Mouse (Mus musculus) hindbrain, embryonic 15.5 days (tissue): ENCODE measurements around the gene Rptor. TPM values are rescaled to one million over a fixed set of nuclear protein-coding genes. Genes with fewer than 3 reads are reported as not detected.
A peak's percentile ranks its signal among the peaks of the same experiment; 100 is the strongest.

Experiments
- ATAC-seq: fragments of 200-750 bp; cut with Nextera tagmentation; 2 replicates; pipeline ENCODE4 v1.8.0; 2017; ENCODE audit warnings: low read depth, moderate number of reproducible peaks, moderate TSS enrichment; ENCODE audit not compliant: low FRiP score
- H3K27ac ChIP-seq: fragments of 300-500 bp; sonication (generic); replicated peaks from 2 replicates; pipeline ENCODE4 v1.5.1; 2015; ENCODE audit warnings: mild to moderate bottlenecking, inconsistent platforms
- H3K27me3 ChIP-seq: fragments of 300-500 bp; sonication (generic); 2 replicates; pipeline ENCODE4 v1.6.1; 2015; ENCODE audit warnings: control low read depth, inconsistent platforms
- H3K36me3 ChIP-seq: fragments of 300-500 bp; sonication (generic); 2 replicates; pipeline ENCODE4 v1.6.1; 2015; ENCODE audit warnings: control low read depth, inconsistent platforms
- H3K4me1 ChIP-seq: fragments of 300-500 bp; sonication (generic); replicated peaks from 2 replicates; pipeline ENCODE4 v1.6.1; 2015; ENCODE audit warnings: control low read depth, inconsistent platforms
- H3K4me2 ChIP-seq: fragments of 300-500 bp; sonication (generic); 2 replicates; pipeline ENCODE4 v1.6.1; 2015; ENCODE audit warnings: moderate library complexity, mild to moderate bottlenecking, inconsistent platforms
- H3K4me3 ChIP-seq: fragments of 300-500 bp; sonication (generic); 2 replicates; pipeline ENCODE4 v1.5.1; 2015; ENCODE audit warnings: mild to moderate bottlenecking, inconsistent platforms
- H3K9ac ChIP-seq: fragments of 300-500 bp; sonication (generic); 2 replicates; pipeline ENCODE4 v1.6.1; 2015; ENCODE audit warnings: inconsistent platforms
- H3K9me3 ChIP-seq: fragments of 300-500 bp; sonication (generic); 2 replicates; pipeline ENCODE4 v1.6.1; 2016; ENCODE audit warnings: control low read depth, inconsistent platforms
- WGBS: fragments of 180-500 bp; shearing (Covaris S2); methylation state at CpG from one replicate; pipeline ENCODE4 v1.1.7; 2015; 5-methylcytosine and 5-hydroxymethylcytosine counted together
- polyA plus RNA-seq: library from polyadenylated mRNA; unstranded; fragments of >200 nt; fragmentation: Nextera tagmentation; extraction: Ambion mirVana; gene quantifications from 2 replicates; pipeline ENCODE4 v1.2.1, GENCODE M21; 2015

The Rptor gene
- polyA plus RNA-seq, 1 experiment from 2014 or later = 13.3 TPM

- Histone ChIP-seq H3K4me2 (peak within 1 kb of the TSS; percentile 91), H3K36me3 (peaks cover 15% of the 10 kb centered on the region; the same call in 1 of the 2 replicates), H3K9me3 (no peaks in the 10 kb centered on the region), H3K27me3 (no peaks in the 10 kb centered on the region; the same call in 1 of the 2 replicates), H3K27ac (peak within 1 kb of the TSS; percentile 69), H3K4me1 (peaks cover 41% of the 10 kb centered on the region), H3K9ac (peak within 1 kb of the TSS; percentile 83), H3K4me3 (peak within 1 kb of the TSS; percentile 58)
- peak; percentile 76 for ATAC-seq
- under 1% methylated on average over 48 of the region's 48 CpGs for WGBS
Measured at GRCm38 (mm10) chr11:119913291-119913934, 310.7 kb downstream of the Rptor start, which contains the start of gene Chmp6. TSS of gene Chmp6 (plus strand) at chr11:119913441.

- no peak for ATAC-seq
- Histone ChIP-seq H3K9ac (peak overlapping the region; percentile 83), H3K4me1 (peaks cover 41% of the 10 kb centered on the region), H3K27me3 (no peaks in the 10 kb centered on the region; the same call in 1 of the 2 replicates), H3K27ac (peak overlapping the region; percentile 69), H3K36me3 (peaks cover 19% of the 10 kb centered on the region), H3K9me3 (no peaks in the 10 kb centered on the region), H3K4me3 (peak overlapping the region; percentile 58), H3K4me2 (peak overlapping the region; percentile 91)
- under 1% methylated on average over 26 of the region's 26 CpGs for WGBS
Measured at GRCm38 (mm10) chr11:119913935-119914314, 311.2 kb downstream of the Rptor start.

- WGBS = 36% methylated on average over 4 of the region's 4 CpGs
- H3K9me3 ChIP-seq = no peaks in the 10 kb centered on the region
- no peaks in the 10 kb centered on the region for H3K27me3 ChIP-seq
- ATAC-seq = no peak
- H3K9ac ChIP-seq = peak overlapping the region; percentile 83
- H3K36me3 ChIP-seq = peaks cover 23% of the 10 kb centered on the region
- peak overlapping the region; percentile 58 for H3K4me3 ChIP-seq
- H3K27ac ChIP-seq = peak overlapping the region; percentile 69
- H3K4me1 ChIP-seq = peaks cover 41% of the 10 kb centered on the region
- H3K4me2 ChIP-seq = peak overlapping the region; percentile 91
Measured at GRCm38 (mm10) chr11:119914381-119914780, 311.7 kb downstream of the Rptor start.

GRCm38 (mm10) chr11:119915666-119916065, 313.0 kb downstream of the Rptor start:
- no peak overlapping the region for H3K4me2 ChIP-seq
- no peak for ATAC-seq
- peaks cover 35% of the 10 kb centered on the region for H3K4me1 ChIP-seq
- H3K36me3 ChIP-seq = peaks cover 23% of the 10 kb centered on the region
- WGBS = 85% methylated on average over 9 of the region's 9 CpGs
- H3K27me3 ChIP-seq = no peaks in the 10 kb centered on the region
- H3K9ac ChIP-seq = no peak overlapping the region
- no peak overlapping the region for H3K4me3 ChIP-seq
- H3K9me3 ChIP-seq = no peaks in the 10 kb centered on the region
- 0 out of 2 replicates have a peak overlapping the region, but pooled peaks have one; percentile 0 for H3K27ac ChIP-seq

GRCm38 (mm10) chr11:119916102-119916790, 313.5 kb downstream of the Rptor start:
- Histone ChIP-seq H3K27me3 (no peaks in the 10 kb centered on the region), H3K9me3 (no peaks in the 10 kb centered on the region), H3K27ac (0 out of 2 replicates have a peak overlapping the region, but pooled peaks have one; percentile 0), H3K4me3 (no peak overlapping the region), H3K36me3 (peaks cover 23% of the 10 kb centered on the region), H3K4me1 (peaks cover 35% of the 10 kb centered on the region), H3K9ac (no peak overlapping the region), H3K4me2 (no peak overlapping the region)
- no peak for ATAC-seq
- WGBS = 86% methylated on average over 15 of the region's 15 CpGs

GRCm38 (mm10) chr11:119916834-119917469, 314.2 kb downstream of the Rptor start:
- H3K9ac ChIP-seq = no peak overlapping the region
- H3K36me3 ChIP-seq = peaks cover 23% of the 10 kb centered on the region
- no peaks in the 10 kb centered on the region for H3K27me3 ChIP-seq
- no peak for ATAC-seq
- 91% methylated on average over 21 of the region's 21 CpGs for WGBS
- no peak overlapping the region for H3K4me2 ChIP-seq
- H3K4me1 ChIP-seq = peaks cover 35% of the 10 kb centered on the region
- H3K27ac ChIP-seq = no peak overlapping the region
- H3K4me3 ChIP-seq = no peak overlapping the region
- H3K9me3 ChIP-seq = no peaks in the 10 kb centered on the region

- Histone ChIP-seq H3K4me2 (no peak overlapping the region), H3K4me3 (no peak overlapping the region), H3K36me3 (peaks cover 23% of the 10 kb centered on the region), H3K4me1 (peaks cover 25% of the 10 kb centered on the region), H3K27ac (no peak overlapping the region), H3K9ac (no peak overlapping the region), H3K27me3 (no peaks in the 10 kb centered on the region), H3K9me3 (no peaks in the 10 kb centered on the region)
- no peak for ATAC-seq
- WGBS = 86% methylated on average over 7 of the region's 7 CpGs
Measured at GRCm38 (mm10) chr11:119918521-119918920, 315.8 kb downstream of the Rptor start.

GRCm38 (mm10) chr11:119919432-119919831, 316.7 kb downstream of the Rptor start:
- Histone ChIP-seq H3K9ac (no peak overlapping the region), H3K4me3 (no peak overlapping the region), H3K4me1 (peaks cover 21% of the 10 kb centered on the region), H3K36me3 (peaks cover 23% of the 10 kb centered on the region), H3K27ac (no peak overlapping the region), H3K4me2 (no peak overlapping the region), H3K9me3 (no peaks in the 10 kb centered on the region), H3K27me3 (no peaks in the 10 kb centered on the region)
- ATAC-seq = no peak
- 97% methylated on average over 4 of the region's 4 CpGs for WGBS

GRCm38 (mm10) chr11:119919897-119920296, 317.2 kb downstream of the Rptor start:
- WGBS = 60% methylated on average over 8 of the region's 8 CpGs
- Histone ChIP-seq H3K4me1 (peaks cover 17% of the 10 kb centered on the region), H3K9me3 (no peaks in the 10 kb centered on the region), H3K4me2 (no peak overlapping the region), H3K36me3 (peaks cover 23% of the 10 kb centered on the region), H3K4me3 (no peak overlapping the region), H3K9ac (no peak overlapping the region), H3K27me3 (no peaks in the 10 kb centered on the region), H3K27ac (no peak overlapping the region)
- no peak for ATAC-seq

GRCm38 (mm10) chr11:119920668-119921067, 318.0 kb downstream of the Rptor start:
- no peak overlapping the region for H3K27ac ChIP-seq
- no peak overlapping the region for H3K4me2 ChIP-seq
- H3K4me1 ChIP-seq = peaks cover 9% of the 10 kb centered on the region
- peaks cover 23% of the 10 kb centered on the region for H3K36me3 ChIP-seq
- no peak overlapping the region for H3K9ac ChIP-seq
- no peaks in the 10 kb centered on the region for H3K27me3 ChIP-seq
- 90% methylated on average over 5 of the region's 5 CpGs for WGBS
- H3K9me3 ChIP-seq = no peaks in the 10 kb centered on the region
- no peak overlapping the region for H3K4me3 ChIP-seq
- no peak for ATAC-seq

GRCm38 (mm10) chr11:119925176-119925575, 322.5 kb downstream of the Rptor start:
- Histone ChIP-seq H3K27ac (no peak overlapping the region), H3K9ac (no peak overlapping the region), H3K9me3 (no peaks in the 10 kb centered on the region), H3K4me3 (no peak overlapping the region), H3K36me3 (no peaks in the 10 kb centered on the region), H3K27me3 (no peaks in the 10 kb centered on the region), H3K4me1 (no peaks in the 10 kb centered on the region), H3K4me2 (no peak overlapping the region)
- ATAC-seq = no peak
- WGBS = 86% methylated on average over 5 of the region's 5 CpGs

- no peak overlapping the region for H3K27ac ChIP-seq
- no peaks in the 10 kb centered on the region for H3K9me3 ChIP-seq
- H3K4me3 ChIP-seq = no peak overlapping the region
- H3K4me1 ChIP-seq = no peaks in the 10 kb centered on the region
- ATAC-seq = no peak
- 85% methylated on average over 5 of the region's 5 CpGs for WGBS
- H3K36me3 ChIP-seq = no peaks in the 10 kb centered on the region
- no peaks in the 10 kb centered on the region for H3K27me3 ChIP-seq
- H3K9ac ChIP-seq = no peak overlapping the region
- H3K4me2 ChIP-seq = no peak overlapping the region
Measured at GRCm38 (mm10) chr11:119926762-119927161, 324.1 kb downstream of the Rptor start.
